Mouse (Mus musculus): ENCODE measurements at regions not wholly inside any gene's neighbourhood (a gene's known extent, or its start where the extent isn't known, plus 50 kb on each side); places are given as distances from the start of the nearest gene placed in this dataset.

- no peak for DNase-seq
These were observed 193.5 kb downstream of the Lmo4 start for GRCm38 (mm10) chr3:144011456-144012025.

GRCm38 (mm10) chr3:144010558-144010957, 194.5 kb downstream of the Lmo4 start:
- DNase-seq, result peak in 1 of 2 experiments; percentile 15

GRCm38 (mm10) chr3:144007111-144007619, 197.9 kb downstream of the Lmo4 start:
- DNase-seq, result no peak

- DNase-seq, result no peak
These were observed 207.1 kb downstream of the Lmo4 start for GRCm38 (mm10) chr3:143997909-143998308.

- DNase-seq, result no peak
These were observed 210.0 kb downstream of the Lmo4 start for GRCm38 (mm10) chr3:143995045-143995444.

GRCm38 (mm10) chr3:143988991-143989390, 216.0 kb downstream of the Lmo4 start:
- no peak for DNase-seq

GRCm38 (mm10) chr3:143988037-143988436, 217.0 kb downstream of the Lmo4 start:
- DNase-seq, result no peak

GRCm38 (mm10) chr3:143986798-143987197, 218.2 kb downstream of the Lmo4 start:
- no peak for DNase-seq

GRCm38 (mm10) chr3:143986200-143986506, 218.9 kb downstream of the Lmo4 start:
- DNase-seq, result no peak

- DNase-seq, result no peak
These were observed 219.4 kb downstream of the Lmo4 start for GRCm38 (mm10) chr3:143985349-143986199.

- no peak for DNase-seq
These were observed 226.3 kb downstream of the Lmo4 start for GRCm38 (mm10) chr3:143978703-143979102.

GRCm38 (mm10) chr3:143977886-143978447, 227.1 kb downstream of the Lmo4 start:
- no peak for DNase-seq

GRCm38 (mm10) chr3:143973582-143973981, 231.4 kb downstream of the Lmo4 start:
- no peak for DNase-seq

- no peak for DNase-seq
These were observed 232.7 kb downstream of the Lmo4 start for GRCm38 (mm10) chr3:143972351-143972750.

GRCm38 (mm10) chr3:143970771-143971170, 234.2 kb downstream of the Lmo4 start:
- DNase-seq, result no peak

- DNase-seq, result no peak
These were observed 249.5 kb downstream of the Lmo4 start for GRCm38 (mm10) chr3:143955508-143955907.

- peak in 1 of 2 experiments; percentile 17 for DNase-seq
These were observed 250.2 kb downstream of the Lmo4 start for GRCm38 (mm10) chr3:143954822-143955221.

GRCm38 (mm10) chr3:143952289-143952688, 252.7 kb downstream of the Lmo4 start:
- no peak for DNase-seq

GRCm38 (mm10) chr3:143949656-143950055, 255.4 kb downstream of the Lmo4 start:
- no peak for DNase-seq

GRCm38 (mm10) chr3:143949026-143949637, 255.9 kb downstream of the Lmo4 start:
- no peak for DNase-seq

GRCm38 (mm10) chr3:143947938-143948267, 257.1 kb downstream of the Lmo4 start:
- DNase-seq, result no peak

GRCm38 (mm10) chr3:143947079-143947937, 257.7 kb downstream of the Lmo4 start:
- DNase-seq, result no peak

Measured in thymus, postnatal 36 days (tissue).